Mouse (Mus musculus) liver, embryonic 16.5 days (tissue): ENCODE measurements around the gene Ccser1. TPM values are rescaled to one million over a fixed set of nuclear protein-coding genes. Genes with fewer than 3 reads are reported as not detected.

ENCODE experiments used
- ATAC-seq: fragments of 200-750 bp; cut with Nextera tagmentation; 2 replicates; pipeline ENCODE4 v1.8.0; 2017; ENCODE audit warnings: low read depth, mild to moderate bottlenecking, moderate number of reproducible peaks, moderate library complexity
- H3K27ac ChIP-seq: fragments of 300-500 bp; sonication (generic); 2 replicates; pipeline ENCODE4 v1.5.1; 2014; ENCODE audit warnings: mild to moderate bottlenecking, low read length
- H3K27me3 ChIP-seq: fragments of 300-500 bp; sonication (generic); 2 replicates; pipeline ENCODE4 v1.6.1; 2014; ENCODE audit warnings: low read depth, low read length, mixed read lengths; ENCODE audit not compliant: control insufficient read depth, insufficient read depth
- H3K36me3 ChIP-seq: fragments of 300-500 bp; sonication (generic); 2 replicates; pipeline ENCODE4 v1.6.1; 2014; ENCODE audit warnings: mild to moderate bottlenecking; ENCODE audit not compliant: control insufficient read depth, insufficient read depth
- H3K4me1 ChIP-seq: fragments of 300-500 bp; sonication (generic); 2 replicates; pipeline ENCODE4 v1.6.1; 2014; ENCODE audit warnings: low read depth, low read length, mixed read lengths; ENCODE audit not compliant: control insufficient read depth
- H3K4me2 ChIP-seq: fragments of 300-500 bp; sonication (generic); 2 replicates; pipeline ENCODE4 v1.6.1; 2014; ENCODE audit warnings: low read depth, low read length, mixed read lengths
- H3K4me3 ChIP-seq: fragments of 300-500 bp; sonication (generic); 2 replicates; pipeline ENCODE4 v1.5.1; 2014; ENCODE audit warnings: low read depth, mild to moderate bottlenecking, low read length
- H3K9ac ChIP-seq: fragments of 300-500 bp; sonication (generic); 2 replicates; pipeline ENCODE4 v1.6.1; 2014; ENCODE audit warnings: low read depth, low read length
- H3K9me3 ChIP-seq: fragments of 300-500 bp; sonication (generic); replicated peaks from 2 replicates; pipeline ENCODE4 v1.6.1; 2016; ENCODE audit warnings: low read length; ENCODE audit not compliant: control insufficient read depth
- WGBS: fragments of 180-500 bp; shearing (Covaris S2); extraction: QIAGEN DNeasy Blood & Tissue Kit; methylation state at CpG from one replicate; pipeline ENCODE4 v1.1.7; 2014; ENCODE audit not compliant: insufficient replicate concordance; 5-methylcytosine and 5-hydroxymethylcytosine counted together
- polyA plus RNA-seq: library from polyadenylated mRNA; unstranded; fragments of >200 nt; fragmentation: Nextera tagmentation; extraction: Ambion mirVana; gene quantifications from 2 replicates; pipeline ENCODE4 v1.2.1, GENCODE M21; 2015

Ccser1 gene
- polyA plus RNA-seq, 1 experiment from 2014 or later, result 0.09 TPM

DNA sequence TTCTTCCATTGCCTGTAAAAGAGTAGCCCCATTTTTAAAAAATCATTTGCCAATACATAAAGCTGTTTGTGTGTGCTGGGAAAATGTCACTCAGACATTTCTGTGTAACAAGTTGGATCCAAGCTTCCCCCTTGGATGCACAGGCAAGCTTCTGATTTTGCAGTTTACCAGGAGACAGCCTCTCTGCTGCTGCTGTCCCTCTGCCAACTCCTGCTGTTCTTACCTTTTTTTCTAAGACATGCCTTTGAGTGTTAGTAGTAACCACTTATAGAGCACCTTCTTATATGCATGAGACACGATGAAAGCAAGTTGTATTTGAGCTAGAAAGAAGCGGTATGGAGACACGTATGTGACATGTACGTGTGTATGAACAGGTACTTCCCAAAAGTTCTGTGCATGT lies 120.3 kb downstream of the Ccser1 start:
- H3K36me3 ChIP-seq, result no peaks in the 10 kb centered on the region
- WGBS, result 64% methylated on average over 4 of the region's 4 CpGs
- no peaks in the 10 kb centered on the region for H3K27me3 ChIP-seq
- H3K4me1 ChIP-seq, result no peaks in the 10 kb centered on the region
- H3K4me2 ChIP-seq, result no peak overlapping the region
- no peak overlapping the region for H3K4me3 ChIP-seq
- no peak for ATAC-seq
- H3K9me3 ChIP-seq, result no peaks in the 10 kb centered on the region
- no peak overlapping the region for H3K27ac ChIP-seq
- H3K9ac ChIP-seq, result no peak overlapping the region

DNA sequence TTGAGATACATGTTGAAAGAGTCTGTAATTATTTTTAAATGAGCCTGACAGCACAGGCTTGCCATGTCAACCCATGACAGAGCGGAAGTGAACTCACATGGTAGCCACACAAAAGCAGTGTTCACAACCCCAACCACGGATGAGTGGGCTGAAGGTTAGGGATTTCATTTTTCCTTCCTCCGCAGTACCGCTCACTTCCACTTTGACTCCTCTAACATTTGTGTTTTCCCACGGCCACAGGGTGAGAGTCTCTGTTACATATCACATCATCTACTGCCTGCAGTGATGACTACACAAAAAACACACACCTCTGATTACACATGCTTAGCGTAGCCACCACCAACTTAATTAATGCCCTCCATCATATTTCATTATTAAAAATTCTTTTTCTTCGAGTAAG lies 120.9 kb downstream of the Ccser1 start:
- Histone ChIP-seq H3K36me3 (no peaks in the 10 kb centered on the region), H3K27me3 (no peaks in the 10 kb centered on the region), H3K27ac (no peak overlapping the region), H3K4me1 (no peaks in the 10 kb centered on the region), H3K4me2 (no peak overlapping the region), H3K9me3 (no peaks in the 10 kb centered on the region), H3K4me3 (no peak overlapping the region), H3K9ac (no peak overlapping the region)
- 50% methylated on average over 7 of the region's 7 CpGs for WGBS
- ATAC-seq, result no peak

DNA sequence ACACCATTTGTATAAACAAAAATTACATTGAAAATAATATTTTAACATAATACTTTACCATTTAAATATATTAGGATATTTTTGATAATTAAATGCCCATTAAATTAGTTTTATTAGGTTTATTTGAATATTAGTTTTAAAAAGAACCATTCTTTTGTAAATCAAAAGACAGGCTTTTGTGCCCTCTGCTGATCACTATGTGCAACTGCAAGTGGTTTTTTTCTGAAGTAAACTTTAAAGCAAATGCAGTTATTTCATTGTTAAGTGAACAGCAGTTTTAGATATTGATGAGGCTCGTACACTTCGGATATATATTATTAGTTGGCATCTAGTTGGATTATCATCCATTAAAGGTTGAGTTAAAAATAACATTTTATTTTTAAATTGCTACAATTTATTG lies 121.5 kb downstream of the Ccser1 start:
- no peaks in the 10 kb centered on the region for H3K36me3 ChIP-seq
- no peaks in the 10 kb centered on the region for H3K4me1 ChIP-seq
- WGBS, result 16% methylated on average over 2 of the region's 2 CpGs
- H3K4me2 ChIP-seq, result no peak overlapping the region
- ATAC-seq, result no peak
- H3K27me3 ChIP-seq, result no peaks in the 10 kb centered on the region
- no peak overlapping the region for H3K27ac ChIP-seq
- no peak overlapping the region for H3K9ac ChIP-seq
- no peaks in the 10 kb centered on the region for H3K9me3 ChIP-seq
- no peak overlapping the region for H3K4me3 ChIP-seq

DNA sequence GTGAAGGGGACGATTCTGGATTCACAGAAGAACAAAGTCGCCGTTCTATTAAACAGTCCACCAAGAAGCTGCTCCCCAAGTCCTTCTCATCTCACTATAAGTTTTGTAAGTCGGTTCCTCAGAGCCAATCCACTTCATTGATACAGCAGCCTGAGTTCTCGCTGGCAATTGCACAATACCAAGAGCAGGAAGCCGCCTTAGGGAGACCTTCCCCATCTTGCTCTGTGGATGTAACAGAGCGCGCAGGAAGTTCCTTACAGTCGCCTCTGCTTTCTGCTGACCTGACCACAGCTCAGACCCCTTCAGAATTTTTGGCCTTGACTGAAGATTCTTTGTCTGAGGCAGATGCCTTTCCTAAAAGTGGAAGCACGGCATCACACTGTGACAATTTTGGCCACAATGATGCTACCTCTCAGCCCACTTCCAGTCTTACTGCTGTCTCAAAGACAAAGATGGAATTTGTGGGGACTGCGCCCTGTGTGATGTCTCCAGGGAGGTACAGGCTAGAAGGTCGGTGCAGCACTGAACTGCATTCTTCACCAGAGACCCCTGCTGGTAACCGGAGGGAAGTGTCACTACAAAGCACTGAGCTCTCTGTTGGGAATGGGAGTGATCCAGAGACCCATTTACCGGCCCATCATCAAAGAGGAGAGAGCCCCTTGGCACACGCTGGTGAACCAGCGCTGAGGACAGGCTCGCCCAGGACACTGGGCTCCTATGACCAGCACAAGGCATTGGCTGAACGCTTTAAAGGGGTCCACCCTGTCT lies 131.4 kb downstream of the Ccser1 start:
- Histone ChIP-seq H3K27ac (no peak overlapping the region), H3K9me3 (no peaks in the 10 kb centered on the region), H3K27me3 (no peaks in the 10 kb centered on the region), H3K9ac (no peak overlapping the region), H3K4me2 (no peak overlapping the region), H3K4me3 (no peak overlapping the region), H3K36me3 (no peaks in the 10 kb centered on the region), H3K4me1 (no peaks in the 10 kb centered on the region)
- ATAC-seq, result no peak
- WGBS, result 61% methylated on average over 18 of the region's 18 CpGs

DNA sequence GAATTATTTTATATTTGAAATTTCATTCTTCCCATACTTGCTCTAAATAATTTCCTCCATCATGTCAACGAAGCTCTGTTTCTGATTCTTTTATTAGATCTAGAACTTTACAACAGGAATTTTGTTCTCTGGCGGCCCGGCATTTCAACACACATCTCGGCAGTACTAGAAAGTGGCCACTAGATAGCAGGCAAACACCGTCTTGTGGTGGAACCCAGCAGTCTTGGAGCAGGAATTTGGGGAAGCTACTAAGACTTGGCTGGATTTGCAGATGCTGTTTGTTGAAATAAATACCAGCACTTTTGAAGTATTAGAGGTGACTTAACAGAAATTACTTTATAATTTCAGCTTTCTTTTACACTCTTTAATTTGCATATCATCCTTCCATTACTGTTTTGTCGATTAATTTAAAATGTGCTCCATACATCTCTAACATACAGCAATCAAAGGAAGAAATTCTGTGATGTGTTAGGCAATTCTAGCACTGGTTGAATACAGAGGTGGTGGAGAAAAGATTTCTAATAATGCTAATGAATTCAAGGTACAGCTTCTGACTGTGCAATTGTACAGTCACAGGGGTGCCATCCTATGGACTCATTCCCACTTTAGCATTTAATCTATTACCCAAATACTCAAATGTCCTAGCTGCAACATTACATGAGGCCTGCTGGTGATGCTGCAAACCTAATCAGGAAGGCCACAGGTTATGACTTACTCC lies 135.9 kb downstream of the Ccser1 start:
- H3K4me2 ChIP-seq, result no peak overlapping the region
- H3K4me1 ChIP-seq, result no peaks in the 10 kb centered on the region
- H3K9me3 ChIP-seq, result no peaks in the 10 kb centered on the region
- no peak overlapping the region for H3K9ac ChIP-seq
- no peak overlapping the region for H3K4me3 ChIP-seq
- H3K27me3 ChIP-seq, result no peaks in the 10 kb centered on the region
- no peak for ATAC-seq
- 21% methylated on average over 6 of the region's 6 CpGs for WGBS
- H3K27ac ChIP-seq, result no peak overlapping the region
- no peaks in the 10 kb centered on the region for H3K36me3 ChIP-seq

DNA sequence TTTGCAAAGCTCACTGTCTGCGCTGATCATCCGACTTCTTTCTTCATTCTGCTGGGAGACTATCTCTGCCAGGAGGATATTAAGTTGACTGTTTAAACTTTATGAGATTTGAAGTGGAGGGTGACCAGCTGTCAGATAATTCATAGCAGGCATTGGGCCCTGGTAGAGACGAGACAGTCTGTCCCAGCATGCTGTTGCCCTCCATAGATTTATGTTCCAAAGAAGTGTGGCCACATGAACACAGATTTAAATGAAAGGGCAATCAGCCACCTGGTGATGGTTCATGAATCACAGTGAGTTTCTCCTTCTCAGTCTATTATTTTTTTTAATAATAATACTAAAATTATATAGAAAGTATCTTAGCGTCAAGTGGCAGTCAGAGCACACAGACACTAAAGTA lies 140.7 kb downstream of the Ccser1 start:
- H3K9me3 ChIP-seq, result no peaks in the 10 kb centered on the region
- no peaks in the 10 kb centered on the region for H3K36me3 ChIP-seq
- H3K27me3 ChIP-seq, result no peaks in the 10 kb centered on the region
- no peak overlapping the region for H3K27ac ChIP-seq
- no peak overlapping the region for H3K9ac ChIP-seq
- H3K4me2 ChIP-seq, result no peak overlapping the region
- 57% methylated on average over 4 of the region's 4 CpGs for WGBS
- no peaks in the 10 kb centered on the region for H3K4me1 ChIP-seq
- no peak for ATAC-seq
- H3K4me3 ChIP-seq, result no peak overlapping the region

DNA sequence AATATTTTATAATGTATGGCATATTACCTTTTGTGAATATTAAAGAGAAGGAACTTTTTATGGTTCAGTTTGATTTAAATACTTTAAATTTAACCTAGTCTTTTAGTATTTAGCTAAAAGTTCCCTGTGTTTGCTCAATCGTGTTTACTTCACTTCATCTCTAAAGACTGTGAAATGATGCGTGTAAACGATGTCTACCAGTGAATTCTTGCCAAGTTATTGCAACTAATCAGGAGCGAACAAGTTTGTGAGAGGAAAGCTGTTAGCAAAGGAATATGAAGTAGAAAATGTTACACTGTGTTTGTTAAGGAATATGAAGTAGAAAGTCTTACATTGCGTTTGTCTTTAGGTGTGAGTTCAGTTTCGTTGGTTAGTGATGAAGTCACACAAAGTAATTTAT lies 142.2 kb downstream of the Ccser1 start:
- H3K4me3 ChIP-seq, result no peak overlapping the region
- H3K4me2 ChIP-seq, result no peak overlapping the region
- no peak for ATAC-seq
- H3K27ac ChIP-seq, result no peak overlapping the region
- no peaks in the 10 kb centered on the region for H3K4me1 ChIP-seq
- H3K27me3 ChIP-seq, result no peaks in the 10 kb centered on the region
- H3K9me3 ChIP-seq, result no peaks in the 10 kb centered on the region
- H3K9ac ChIP-seq, result no peak overlapping the region
- H3K36me3 ChIP-seq, result no peaks in the 10 kb centered on the region
- 63% methylated on average over 6 of the region's 6 CpGs for WGBS

DNA sequence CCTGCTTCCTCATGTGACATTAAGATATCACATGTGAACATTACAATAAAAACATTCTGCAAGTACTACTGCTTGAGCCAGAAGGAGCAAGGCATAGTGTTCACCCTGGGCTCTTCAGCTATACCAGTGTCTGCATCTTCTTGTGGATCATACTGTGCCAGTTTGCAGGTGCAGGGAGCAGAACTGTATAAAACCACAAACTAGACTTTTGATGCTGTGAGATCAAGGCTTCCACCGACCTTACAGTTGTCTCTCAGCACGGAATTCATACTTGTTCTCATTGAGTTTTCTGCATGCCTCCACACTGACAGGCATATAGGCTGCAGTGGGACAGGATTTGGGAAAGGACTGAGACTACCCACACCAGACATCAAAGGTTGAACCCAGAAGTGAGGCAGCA lies 146.0 kb downstream of the Ccser1 start:
- H3K27me3 ChIP-seq, result no peaks in the 10 kb centered on the region
- no peaks in the 10 kb centered on the region for H3K36me3 ChIP-seq
- H3K4me1 ChIP-seq, result no peaks in the 10 kb centered on the region
- no peak overlapping the region for H3K9ac ChIP-seq
- no peak overlapping the region for H3K4me2 ChIP-seq
- no peak overlapping the region for H3K4me3 ChIP-seq
- H3K9me3 ChIP-seq, result no peaks in the 10 kb centered on the region
- no peak overlapping the region for H3K27ac ChIP-seq
- 47% methylated on average over 2 of the region's 2 CpGs for WGBS
- ATAC-seq, result no peak

DNA sequence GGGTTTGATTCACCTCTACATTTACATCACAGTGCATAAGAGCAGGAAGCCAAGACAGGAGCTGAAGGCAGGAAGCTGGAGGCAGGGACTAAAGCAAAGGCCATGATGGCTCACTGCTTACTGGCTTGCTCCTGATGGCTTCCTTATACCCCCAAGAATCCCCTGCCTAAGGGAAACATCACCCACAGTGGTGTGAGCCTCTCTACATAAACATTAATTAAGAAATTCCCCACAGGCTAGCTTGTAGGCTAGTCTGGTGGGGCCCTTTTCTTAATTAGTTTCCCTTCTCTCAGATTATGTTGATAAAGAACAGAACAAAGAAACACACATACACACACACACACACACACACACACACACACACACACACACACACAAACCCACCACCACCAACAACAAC lies 148.9 kb downstream of the Ccser1 start:
- Histone ChIP-seq H3K4me3 (no peak overlapping the region), H3K9me3 (no peaks in the 10 kb centered on the region), H3K4me2 (no peak overlapping the region), H3K9ac (no peak overlapping the region), H3K27me3 (no peaks in the 10 kb centered on the region), H3K27ac (no peak overlapping the region), H3K4me1 (no peaks in the 10 kb centered on the region), H3K36me3 (no peaks in the 10 kb centered on the region)
- ATAC-seq, result no peak
